ENCODE assay signal across 10 mouse cellular contexts in genomic region chr11:4174586-4174985, GRCm38 (mm10). TPM values are rescaled to one million over a fixed set of nuclear protein-coding genes. Genes with fewer than 3 reads are reported as not detected.
DNase-seq lines count a peak whose midpoint lies in the region; ATAC-seq and TF ChIP-seq lines count a peak whose summit lies in the region.
"Had no signal": no experiment of that assay in that cellular context is flagged by ENCODE, and none has a peak within 500 bp of the region (broad histone marks: within the 10 kb centered on the region; RNA-seq: fewer than 3 reads in every experiment).

No protein-coding gene starts in this region.

- H3K36me3 ChIP-seq in hindbrain, embryonic 14.5 days (replicated peaks; ENCODE audit: control insufficient read depth, insufficient read depth): peaks cover 99% of the 10 kb centered on the region
- H3K36me3 ChIP-seq in hindbrain, embryonic 12.5 days: peaks cover 100% of the 10 kb centered on the region
- peaks cover 95% of the 10 kb centered on the region for H3K36me3 ChIP-seq in neural tube, embryonic 14.5 days (ENCODE audit: control insufficient read depth, insufficient read depth, low read length)
- peaks cover 99% of the 10 kb centered on the region for H3K36me3 ChIP-seq in thymus, adult 2 months (ENCODE audit: control insufficient read depth, insufficient read depth, low read length)

- ATAC-seq in hindbrain, embryonic 14.5 days (ENCODE audit: low FRiP score): peak; percentile 34; the same call in 1 of the 2 replicates
- no peak for ATAC-seq in hindbrain, embryonic 12.5 days (ENCODE audit: low FRiP score)
- no peak; the same call in 1 of the 2 replicates for ATAC-seq in neural tube, embryonic 14.5 days (ENCODE audit: low read depth)

- no peak overlapping the region for H3K4me3 ChIP-seq in hindbrain, embryonic 14.5 days (replicated peaks; ENCODE audit: low read length)
- H3K4me3 ChIP-seq in hindbrain, embryonic 12.5 days: no peak overlapping the region
- no peak overlapping the region for H3K4me3 ChIP-seq in neural tube, embryonic 14.5 days (ENCODE audit: low read depth, low read length)
- H3K4me3 ChIP-seq in thymus, adult 2 months (ENCODE audit: control insufficient read depth, insufficient read depth, low read length): no peak overlapping the region
- H3K4me3 ChIP-seq: embryonic facial prominence, embryonic 12.5 days had no signal

- H3K4me2 ChIP-seq in hindbrain, embryonic 14.5 days (replicated peaks): no peak overlapping the region
- no peak overlapping the region for H3K4me2 ChIP-seq in hindbrain, embryonic 12.5 days (replicated peaks)
- H3K4me2 ChIP-seq in neural tube, embryonic 14.5 days (ENCODE audit: low read depth, low read length): no peak overlapping the region
- H3K4me2 ChIP-seq: embryonic facial prominence, embryonic 12.5 days had no signal

- H3K9me3 ChIP-seq in hindbrain, embryonic 14.5 days (ENCODE audit: control insufficient read depth, low read length): no peaks in the 10 kb centered on the region
- H3K9me3 ChIP-seq in hindbrain, embryonic 12.5 days (replicated peaks): no peaks in the 10 kb centered on the region
- H3K9me3 ChIP-seq in neural tube, embryonic 14.5 days (ENCODE audit: control insufficient read depth, low read length): no peaks in the 10 kb centered on the region
- H3K9me3 ChIP-seq: embryonic facial prominence, embryonic 12.5 days; G1E had no signal

- no peak for TF ChIP-seq CTCF in thymus, adult 2 months (IDR thresholded peaks at IDR 0.05; ENCODE audit: borderline replicate concordance, control insufficient read depth, extremely low read depth, insufficient read depth, low read length, poor library complexity)

- no peak overlapping the region for H3K27ac ChIP-seq in hindbrain, embryonic 14.5 days
- no peak overlapping the region for H3K27ac ChIP-seq in hindbrain, embryonic 12.5 days
- H3K27ac ChIP-seq in neural tube, embryonic 14.5 days (ENCODE audit: low read depth, low read length): 0 out of 2 replicates have a peak overlapping the region, but pooled peaks have one; percentile 22
- no peak overlapping the region for H3K27ac ChIP-seq in thymus, adult 2 months (ENCODE audit: control insufficient read depth, insufficient read depth, low read length)
- H3K27ac ChIP-seq: embryonic facial prominence, embryonic 12.5 days had no signal

- 84% methylated on average over 5 of the region's 5 CpGs for WGBS in hindbrain, embryonic 14.5 days
- 86% methylated on average over 5 of the region's 5 CpGs for WGBS in hindbrain, embryonic 12.5 days
- WGBS in neural tube, embryonic 14.5 days: 75% methylated on average over 5 of the region's 5 CpGs
- 97% methylated on average over 5 of the region's 5 CpGs for WGBS in thymus, adult 2 months

- H3K27me3 ChIP-seq in hindbrain, embryonic 14.5 days (ENCODE audit: control insufficient read depth, insufficient read depth, low read length): no peaks in the 10 kb centered on the region
- H3K27me3 ChIP-seq in hindbrain, embryonic 12.5 days: no peaks in the 10 kb centered on the region
- no peaks in the 10 kb centered on the region for H3K27me3 ChIP-seq in neural tube, embryonic 14.5 days (ENCODE audit: control insufficient read depth, insufficient read depth, low read length)
- no peaks in the 10 kb centered on the region for H3K27me3 ChIP-seq in thymus, adult 2 months (ENCODE audit: control insufficient read depth, insufficient read depth, low read length)
- H3K27me3 ChIP-seq: embryonic facial prominence, embryonic 12.5 days had no signal

- no peak overlapping the region for H3K9ac ChIP-seq in hindbrain, embryonic 14.5 days
- H3K9ac ChIP-seq in hindbrain, embryonic 12.5 days: no peak overlapping the region
- H3K9ac ChIP-seq in neural tube, embryonic 14.5 days (replicated peaks; ENCODE audit: low read depth, low read length): no peak overlapping the region
- H3K9ac ChIP-seq: embryonic facial prominence, embryonic 12.5 days had no signal

- no peaks in the 10 kb centered on the region for H3K4me1 ChIP-seq in hindbrain, embryonic 14.5 days (replicated peaks; ENCODE audit: control insufficient read depth, insufficient read depth, low read length)
- H3K4me1 ChIP-seq in hindbrain, embryonic 12.5 days: no peaks in the 10 kb centered on the region
- H3K4me1 ChIP-seq in neural tube, embryonic 14.5 days (ENCODE audit: control insufficient read depth, insufficient read depth, low read length): no peaks in the 10 kb centered on the region
- H3K4me1 ChIP-seq in thymus, adult 2 months (replicated peaks; ENCODE audit: control insufficient read depth, insufficient read depth, low read length): no peaks in the 10 kb centered on the region
- H3K4me1 ChIP-seq: embryonic facial prominence, embryonic 12.5 days had no signal

- DNase-seq in hindbrain, embryonic 14.5 days (ENCODE audit: low spot score): no peak
- peak; percentile 31 to 39 for DNase-seq in cerebellum, postnatal 14 days
- peak; percentile 65 for DNase-seq in heart, postnatal 4 days
- DNase-seq in urinary bladder, adult 18-20 months (ENCODE audit: low spot score in 2 of 2): no peak
- no peak for DNase-seq in testis, postnatal 10 days (ENCODE audit: low spot score)
- no peak for DNase-seq in thymus, adult 2 months

- TF ChIP-seq POLR2A in thymus, adult 2 months (IDR thresholded peaks at IDR 0.05; ENCODE audit: control insufficient read depth, extremely low read depth, insufficient read depth, low read length, poor library complexity): no peak

RNA-seq across cellular contexts. Expression of gene Tbc1d10a, which starts 12.0 kb away (rescaled TPM):
- 23.7 and 25.6 TPM in 2 replicates for polyA plus RNA-seq in hindbrain, embryonic 14.5 days (2014; fragmentation: Nextera tagmentation; extraction: Ambion mirVana)
- polyA plus RNA-seq in hindbrain, embryonic 12.5 days (2016; fragmentation: Nextera tagmentation; extraction: Ambion mirVana): 28.5 and 29.2 TPM in 2 replicates
- total RNA-seq in heart, postnatal 4 days (2021): 10 to 100 TPM; 10.9 to 11.8 TPM
- polyA plus RNA-seq in neural tube, embryonic 14.5 days (2014; fragmentation: Nextera tagmentation; extraction: Ambion mirVana): 19.8 and 24.6 TPM in 2 replicates
- polyA plus RNA-seq in thymus, adult 2 months (2012; rRNA removed): 98.1 and 112 TPM in 2 replicates

RNA-seq across cellular contexts. Expression of gene Sf3a1, which starts 14.4 kb away (rescaled TPM):
- 49.3 and 54.7 TPM in 2 replicates for polyA plus RNA-seq in hindbrain, embryonic 14.5 days (2014; fragmentation: Nextera tagmentation; extraction: Ambion mirVana)
- polyA plus RNA-seq in hindbrain, embryonic 12.5 days (2016; fragmentation: Nextera tagmentation; extraction: Ambion mirVana): 72.0 and 77.6 TPM in 2 replicates
- total RNA-seq in heart, postnatal 4 days (2021): 10 to 100 TPM; 56.6 to 56.9 TPM
- polyA plus RNA-seq in neural tube, embryonic 14.5 days (2014; fragmentation: Nextera tagmentation; extraction: Ambion mirVana): 53.0 and 56.6 TPM in 2 replicates
- polyA plus RNA-seq in thymus, adult 2 months (2012; rRNA removed): 79.9 and 91.6 TPM in 2 replicates

RNA-seq across cellular contexts. Expression of gene Ccdc157, which starts 14.5 kb away (rescaled TPM):
- 6.3 and 7.3 TPM in 2 replicates for polyA plus RNA-seq in hindbrain, embryonic 14.5 days (2014; fragmentation: Nextera tagmentation; extraction: Ambion mirVana)
- polyA plus RNA-seq in hindbrain, embryonic 12.5 days (2016; fragmentation: Nextera tagmentation; extraction: Ambion mirVana): 9.6 and 10.4 TPM in 2 replicates
- 1 to 10 TPM; 5.8 to 6.5 TPM for total RNA-seq in heart, postnatal 4 days (2021)
- 5.8 and 6.7 TPM in 2 replicates for polyA plus RNA-seq in neural tube, embryonic 14.5 days (2014; fragmentation: Nextera tagmentation; extraction: Ambion mirVana)
- polyA plus RNA-seq in thymus, adult 2 months (2012; rRNA removed): 5.4 and 7.8 TPM in 2 replicates

RNA-seq across cellular contexts. Expression of gene Rnf215, which starts 39.6 kb away (rescaled TPM):
- 46.4 and 48.2 TPM in 2 replicates for polyA plus RNA-seq in hindbrain, embryonic 14.5 days (2014; fragmentation: Nextera tagmentation; extraction: Ambion mirVana)
- polyA plus RNA-seq in hindbrain, embryonic 12.5 days (2016; fragmentation: Nextera tagmentation; extraction: Ambion mirVana): 42.7 and 44.5 TPM in 2 replicates
- total RNA-seq in heart, postnatal 4 days (2021): 10 to 100 TPM; 17.5 to 18.3 TPM
- polyA plus RNA-seq in neural tube, embryonic 14.5 days (2014; fragmentation: Nextera tagmentation; extraction: Ambion mirVana): 51.0 and 53.3 TPM in 2 replicates
- 27.0 and 29.4 TPM in 2 replicates for polyA plus RNA-seq in thymus, adult 2 months (2012; rRNA removed)

RNA-seq across cellular contexts. Expression of gene Castor1, which starts 43.4 kb away (rescaled TPM):
- 3.8 and 4.5 TPM in 2 replicates for polyA plus RNA-seq in hindbrain, embryonic 14.5 days (2014; fragmentation: Nextera tagmentation; extraction: Ambion mirVana)
- 3.1 and 3.6 TPM in 2 replicates for polyA plus RNA-seq in hindbrain, embryonic 12.5 days (2016; fragmentation: Nextera tagmentation; extraction: Ambion mirVana)
- total RNA-seq in heart, postnatal 4 days (2021): 1 to 10 TPM; 4.7 to 5.1 TPM
- 3.0 and 4.4 TPM in 2 replicates for polyA plus RNA-seq in neural tube, embryonic 14.5 days (2014; fragmentation: Nextera tagmentation; extraction: Ambion mirVana)
- polyA plus RNA-seq in thymus, adult 2 months (2012; rRNA removed): 23.3 and 34.5 TPM in 2 replicates

Comparison
In these comparisons a context has a peak if more than half of its experiments do, and no peak if none do; other contexts are left out.
1. DNase-seq: peak in cerebellum, postnatal 14 days (2 of 2) and heart, postnatal 4 days (single experiment); none in hindbrain, embryonic 14.5 days (single experiment), urinary bladder, adult 18-20 months (0 of 2), testis, postnatal 10 days (single experiment) and thymus, adult 2 months (single experiment).